Mouse (Mus musculus): Measurements from ENCODE around the gene Mup1. TPM values are rescaled to one million over a fixed set of nuclear protein-coding genes. Genes with fewer than 3 reads are reported as not detected.
"Not testable (repeated sequence)": the region's sequence is repeated elsewhere in the genome, so short reads cannot be mapped to it uniquely, and the experiment has no call there.

Gene Mup1
- total RNA-seq (2021) = not detected
- long read RNA-seq, experiment 1 = 0 reads
- long read RNA-seq, experiment 2 = 0 reads

DNA sequence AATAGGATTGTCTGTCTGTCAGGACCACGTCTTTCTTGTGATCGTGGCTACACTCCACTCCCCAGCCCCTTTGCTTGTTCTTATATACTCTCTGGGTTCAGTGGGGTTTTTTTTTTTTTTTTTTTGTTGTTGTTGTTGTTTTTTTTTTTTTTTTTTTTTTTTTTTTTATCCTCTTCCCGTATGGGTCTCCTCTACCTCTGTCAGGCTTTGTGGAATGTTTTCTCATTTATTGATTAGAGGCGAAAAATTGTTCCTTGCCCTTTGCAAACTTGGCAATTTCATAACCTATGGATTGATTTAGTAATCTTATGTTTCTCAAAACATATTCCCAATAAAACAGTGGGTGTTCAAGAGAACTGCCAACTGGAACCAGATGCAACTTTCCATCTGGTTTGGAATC lies at the start of gene Mup1:
Gene Mup1 (minus strand): TSS at position 101 of the 400 bp plus-strand sequence.
- not testable (repeated sequence) for DNase-seq (ENCODE audit: low spot score in 2 of 2)

Other genes starting within 250 kb of the Mup1 start
- gene Mup9, start 80.0 kb downstream of the Mup1 start, total RNA-seq (2021) = not detected
- not detected for gene Mup10, start 80.2 kb upstream of the Mup1 start, total RNA-seq (2021)
- gene Mup11, start 160.5 kb upstream of the Mup1 start, total RNA-seq (2021) = not detected
- not detected for gene Mup12, start 239.4 kb upstream of the Mup1 start, total RNA-seq (2021)